Mouse (Mus musculus) MEL (cell line): ENCODE measurements around the gene Tmem143. TPM values are rescaled to one million over a fixed set of nuclear protein-coding genes. Genes with fewer than 3 reads are reported as not detected.

Experiments
- DNase-seq: peaks from one replicate; pipeline ENCODE4 v3.0.0; 2011; ENCODE audit warnings: low read depth, low spot score
- H3K27ac ChIP-seq: 2 replicates; pipeline ENCODE4 v1.5.1; 2012; ENCODE audit warnings: low read depth, mild to moderate bottlenecking, control low read depth, low read length, moderate library complexity; ENCODE audit not compliant: control insufficient read depth
- H3K27me3 ChIP-seq, 2 experiments: fragments of 150-350 bp in 1 of 2; sonication (generic) in 1 of 2; 2 replicates each; pipeline ENCODE4 v1.6.1; 2012; ENCODE audit warnings: low read length in 2 of 2, mild to moderate bottlenecking in 2 of 2, improper control_type of control experiment in 1 of 2, moderate library complexity in 1 of 2; ENCODE audit not compliant: insufficient read depth in 2 of 2, control insufficient read depth in 1 of 2
- H3K36me3 ChIP-seq, 2 experiments: 2 replicates each; pipeline ENCODE4 v1.6.1; 2012 to 2014; ENCODE audit warnings: low read length in 2 of 2, improper control_type of control experiment in 1 of 2, inconsistent platforms in 1 of 2, mild to moderate bottlenecking in 1 of 2; ENCODE audit not compliant: insufficient read depth in 2 of 2, control insufficient read depth in 1 of 2
- H3K4me1 ChIP-seq, 2 experiments: fragments of 150-350 bp in 1 of 2; sonication (generic) in 1 of 2; 2 replicates each; pipeline ENCODE4 v1.6.1; 2012; ENCODE audit warnings: low read length in 2 of 2, improper control_type of control experiment in 1 of 2, mild to moderate bottlenecking in 1 of 2; ENCODE audit not compliant: insufficient read depth in 2 of 2, control insufficient read depth in 1 of 2
- H3K4me3 ChIP-seq, 2 experiments: fragments of 150-350 bp in 1 of 2; sonication (generic) in 1 of 2; 2 replicates each; pipeline ENCODE4 v1.5.1; 2012; ENCODE audit warnings: low read depth in 2 of 2, low read length in 2 of 2, mild to moderate bottlenecking in 2 of 2, moderate library complexity in 2 of 2, control low read depth in 1 of 2, improper control_type of control experiment in 1 of 2; ENCODE audit not compliant: control insufficient read depth in 1 of 2, insufficient read depth in 1 of 2
- H3K79me2 ChIP-seq: 2 replicates; pipeline ENCODE4 v1.6.1; 2012; ENCODE audit warnings: mild to moderate bottlenecking, low read length, moderate library complexity; ENCODE audit not compliant: control insufficient read depth, poor library complexity, insufficient read depth
- H3K9ac ChIP-seq: 2 replicates; pipeline ENCODE4 v1.6.1; 2012; ENCODE audit warnings: low read depth, mild to moderate bottlenecking, control low read depth, low read length, moderate library complexity; ENCODE audit not compliant: control insufficient read depth, poor library complexity, severe bottlenecking
- H3K9me3 ChIP-seq: fragments of 150-350 bp; sonication (generic); replicated peaks from 2 replicates; pipeline ENCODE4 v1.6.1; 2012; ENCODE audit warnings: mild to moderate bottlenecking, low read length, improper control_type of control experiment, moderate library complexity; ENCODE audit not compliant: insufficient read depth
- CHD1 ChIP-seq: IDR thresholded peaks from 2 replicates; pipeline ENCODE4 v1.6.1; 2012; ENCODE audit warnings: low read depth, mild to moderate bottlenecking, inconsistent platforms, low read length, improper control_type of control experiment
- CHD2 ChIP-seq: IDR thresholded peaks from 2 replicates; pipeline ENCODE4 v1.6.1; 2011; ENCODE audit warnings: low read length, improper control_type of control experiment
- CTCF ChIP-seq, 3 experiments: IDR thresholded peaks in 2 of 3; conservative IDR thresholded peaks in 1 of 3; 2 replicates each; pipeline ENCODE4 v1.5.1; 2011 to 2012; ENCODE audit warnings: low read length in 3 of 3, low read depth in 2 of 3, mild to moderate bottlenecking in 2 of 3, improper control_type of control experiment in 1 of 3, inconsistent platforms in 1 of 3, mixed read lengths in 1 of 3, moderate library complexity in 1 of 3; ENCODE audit not compliant: control insufficient read depth in 1 of 3, insufficient read depth in 1 of 3, poor library complexity in 1 of 3, severe bottlenecking in 1 of 3
- E2F4 ChIP-seq: IDR thresholded peaks from 2 replicates; pipeline ENCODE4 v1.6.1; 2011; ENCODE audit warnings: low read depth, low read length, improper control_type of control experiment, borderline replicate concordance
- ELF1 ChIP-seq: IDR thresholded peaks from 2 replicates; pipeline ENCODE4 v1.6.1; 2014; ENCODE audit warnings: low read depth, mild to moderate bottlenecking, inconsistent platforms, low read length, improper control_type of control experiment, moderate library complexity
- EP300 ChIP-seq, 2 experiments: IDR thresholded peaks; 2 replicates each; pipeline ENCODE4 v1.6.1; 2011; ENCODE audit warnings: improper control_type of control experiment in 2 of 2, low read length in 2 of 2, low read depth in 1 of 2, mild to moderate bottlenecking in 1 of 2
- ETS1 ChIP-seq: IDR thresholded peaks from 2 replicates; pipeline ENCODE4 v1.6.1; 2012; ENCODE audit warnings: low read depth, mild to moderate bottlenecking, inconsistent platforms, low read length, improper control_type of control experiment, moderate library complexity
- GABPA ChIP-seq: IDR thresholded peaks from 2 replicates; pipeline ENCODE4 v1.6.1; 2012; ENCODE audit warnings: low read depth, mild to moderate bottlenecking, inconsistent platforms, low read length, improper control_type of control experiment, moderate library complexity
- GATA1 ChIP-seq: IDR thresholded peaks from 2 replicates; pipeline ENCODE4 v1.6.1; 2011; ENCODE audit warnings: low read depth, low read length, improper control_type of control experiment
- HCFC1 ChIP-seq: IDR thresholded peaks from 2 replicates; pipeline ENCODE4 v1.6.1; 2012; ENCODE audit warnings: low read depth, mild to moderate bottlenecking, inconsistent platforms, low read length, improper control_type of control experiment, moderate library complexity
- JUND ChIP-seq: IDR thresholded peaks from 2 replicates; pipeline ENCODE4 v1.6.1; 2011; ENCODE audit warnings: low read depth, mild to moderate bottlenecking, improper control_type of control experiment, low read length
- KAT2A ChIP-seq: conservative IDR thresholded peaks from 2 replicates; pipeline ENCODE4 v1.6.1; 2012; ENCODE audit warnings: low read depth, low read length, improper control_type of control experiment, inconsistent platforms
- MAFK ChIP-seq: IDR thresholded peaks from 2 replicates; pipeline ENCODE4 v1.6.1; 2011; ENCODE audit warnings: low read depth, mild to moderate bottlenecking, low read length, improper control_type of control experiment, borderline replicate concordance
- MAX ChIP-seq: IDR thresholded peaks from 2 replicates; pipeline ENCODE4 v1.6.1; 2011; ENCODE audit warnings: low read length, improper control_type of control experiment
- MAZ ChIP-seq: IDR thresholded peaks from 2 replicates; pipeline ENCODE4 v1.6.1; 2012; ENCODE audit warnings: low read depth, mild to moderate bottlenecking, inconsistent platforms, low read length, improper control_type of control experiment
- MEF2A ChIP-seq: IDR thresholded peaks from 2 replicates; pipeline ENCODE4 v1.6.1; 2014; ENCODE audit warnings: low read depth, mild to moderate bottlenecking, inconsistent platforms, low read length, improper control_type of control experiment; ENCODE audit not compliant: poor library complexity, insufficient replicate concordance, severe bottlenecking; ENCODE audit errors: extremely low read depth
- MXI1 ChIP-seq: IDR thresholded peaks from 2 replicates; pipeline ENCODE4 v1.6.1; 2011; ENCODE audit warnings: mild to moderate bottlenecking, low read depth, low read length, improper control_type of control experiment
- MYB ChIP-seq: IDR thresholded peaks from 2 replicates; pipeline ENCODE4 v1.6.1; 2011; ENCODE audit warnings: mild to moderate bottlenecking, low read depth, low read length, improper control_type of control experiment
- MYC ChIP-seq: IDR thresholded peaks from 2 replicates; pipeline ENCODE4 v1.6.1; 2011; ENCODE audit warnings: low read depth, mild to moderate bottlenecking, low read length, improper control_type of control experiment, moderate library complexity
- NELFE ChIP-seq: IDR thresholded peaks from 2 replicates; pipeline ENCODE4 v1.6.1; 2011; ENCODE audit warnings: low read depth, low read length, improper control_type of control experiment
- NRF1 ChIP-seq: IDR thresholded peaks from 2 replicates; pipeline ENCODE4 v1.6.1; 2014; ENCODE audit warnings: low read depth, mild to moderate bottlenecking, inconsistent platforms, low read length, improper control_type of control experiment, moderate library complexity; ENCODE audit not compliant: poor library complexity, insufficient read depth, severe bottlenecking
- POLR2A ChIP-seq, 2 experiments: IDR thresholded peaks; 2 replicates each; pipeline ENCODE4 v1.6.1; 2011 to 2012; ENCODE audit warnings: low read length in 2 of 2, mild to moderate bottlenecking in 2 of 2, control low read depth in 1 of 2, improper control_type of control experiment in 1 of 2, low read depth in 1 of 2, moderate library complexity in 1 of 2; ENCODE audit not compliant: control insufficient read depth in 1 of 2, insufficient read depth in 1 of 2, poor library complexity in 1 of 2
- POLR2AphosphoS2 ChIP-seq: IDR thresholded peaks from 2 replicates; pipeline ENCODE4 v1.6.1; 2011; ENCODE audit warnings: low read length, improper control_type of control experiment
- POLR2AphosphoS5 ChIP-seq: IDR thresholded peaks from 2 replicates; pipeline ENCODE4 v1.6.1; 2012; ENCODE audit warnings: low read depth, borderline replicate concordance, mild to moderate bottlenecking, inconsistent platforms, low read length, moderate library complexity, mixed read lengths
- RAD21 ChIP-seq: IDR thresholded peaks from 2 replicates; pipeline ENCODE4 v1.6.1; 2011; ENCODE audit warnings: mild to moderate bottlenecking, low read depth, low read length, improper control_type of control experiment
- RCOR1 ChIP-seq: IDR thresholded peaks from 2 replicates; pipeline ENCODE4 v1.6.1; 2012; ENCODE audit warnings: low read depth, mild to moderate bottlenecking, inconsistent platforms, low read length, improper control_type of control experiment
- SIN3A ChIP-seq: IDR thresholded peaks from 2 replicates; pipeline ENCODE4 v1.6.1; 2012; ENCODE audit warnings: low read length, improper control_type of control experiment, inconsistent platforms
- SMC3 ChIP-seq: IDR thresholded peaks from 2 replicates; pipeline ENCODE4 v1.6.1; 2011; ENCODE audit warnings: low read depth, low read length, improper control_type of control experiment
- TAL1 ChIP-seq: IDR thresholded peaks from 2 replicates; pipeline ENCODE4 v1.6.1; 2012; ENCODE audit warnings: mild to moderate bottlenecking, inconsistent platforms, low read length, moderate library complexity, mixed read lengths
- TCF12 ChIP-seq: IDR thresholded peaks from 2 replicates; pipeline ENCODE4 v1.6.1; 2014; ENCODE audit warnings: low read depth, mild to moderate bottlenecking, inconsistent platforms, low read length, improper control_type of control experiment, moderate library complexity
- UBTF ChIP-seq: IDR thresholded peaks from 2 replicates; pipeline ENCODE4 v1.6.1; 2012; ENCODE audit warnings: low read depth, mild to moderate bottlenecking, inconsistent platforms, low read length, improper control_type of control experiment, moderate library complexity, borderline replicate concordance; ENCODE audit not compliant: insufficient read depth
- USF1 ChIP-seq: IDR thresholded peaks from 2 replicates; pipeline ENCODE4 v1.6.1; 2014; ENCODE audit warnings: low read depth, mild to moderate bottlenecking, inconsistent platforms, low read length, improper control_type of control experiment, moderate library complexity
- USF2 ChIP-seq, 2 experiments: IDR thresholded peaks; 2 replicates each; pipeline ENCODE4 v1.6.1; 2011 to 2012; ENCODE audit warnings: improper control_type of control experiment in 2 of 2, low read length in 2 of 2, borderline replicate concordance in 1 of 2, inconsistent platforms in 1 of 2, low read depth in 1 of 2, mild to moderate bottlenecking in 1 of 2; ENCODE audit not compliant: insufficient read depth in 1 of 2
- ZC3H11A ChIP-seq: IDR thresholded peaks from 2 replicates; pipeline ENCODE4 v1.6.1; 2012; ENCODE audit warnings: low read depth, mild to moderate bottlenecking, inconsistent platforms, low read length, improper control_type of control experiment
- ZKSCAN1 ChIP-seq: IDR thresholded peaks from 2 replicates; pipeline ENCODE4 v1.6.1; 2012; ENCODE audit warnings: low read depth, mild to moderate bottlenecking, inconsistent platforms, low read length, improper control_type of control experiment, moderate library complexity
- ZMIZ1 ChIP-seq: IDR thresholded peaks from 2 replicates; pipeline ENCODE4 v1.6.1; 2012; ENCODE audit warnings: low read depth, mild to moderate bottlenecking, inconsistent platforms, low read length, improper control_type of control experiment, moderate library complexity
- ZNF384 ChIP-seq: IDR thresholded peaks from 2 replicates; pipeline ENCODE4 v1.6.1; 2012; ENCODE audit warnings: low read depth, mild to moderate bottlenecking, inconsistent platforms, low read length, improper control_type of control experiment
- polyA plus RNA-seq, 2 experiments: library from polyadenylated mRNA; stranded (reverse) in 1 of 2; unstranded in 1 of 2; fragments of >175 nt in 1 of 2; fragments of >200 nt in 1 of 2; gene quantifications; 2 replicates each; pipeline versions ENCODE4 v1.2.1 to v1.2.4; 2012; ENCODE audit warnings: low replicate concordance in 2 of 2, low read depth in 1 of 2; ENCODE audit not compliant: insufficient read length in 2 of 2, insufficient read depth in 1 of 2, missing spikeins in 1 of 2
- total RNA-seq: library from RNA; depleted of rRNA; stranded (reverse); fragments of 300-350 nt; gene quantifications from 2 replicates; pipeline ENCODE4 v1.2.3, GENCODE M21; 2012

Gene Tmem143
- total and polyA plus RNA-seq, 3 experiments, result 10.7 to 20.1 TPM; not detected in 1

DNA sequence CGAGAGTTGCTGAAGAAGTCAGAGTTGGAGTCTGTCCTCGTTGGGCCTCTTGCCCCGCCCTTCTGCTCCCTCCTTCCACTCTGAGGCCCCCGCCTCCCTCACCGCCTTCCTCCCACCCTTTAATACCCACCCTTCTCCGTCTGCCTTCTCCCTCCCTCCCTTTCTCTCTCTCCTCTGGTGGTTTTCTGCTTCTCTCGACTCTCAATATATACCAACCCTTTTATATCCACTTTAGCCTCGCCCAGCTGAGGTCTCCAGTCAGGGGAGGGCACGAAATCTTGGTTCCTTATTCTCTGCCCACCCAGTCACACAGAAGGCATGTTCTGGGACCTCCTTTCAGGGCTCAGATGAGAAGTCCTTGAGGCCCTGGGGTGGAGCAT lies 24.5 kb downstream of the Tmem143 start, which contains the start of gene Emp3:
Gene Emp3, minus strand, starts transcription at position 163 of the 380 bp plus-strand sequence.
- H3K9ac ChIP-seq, result peak within 1 kb of the TSS; percentile 77
- TF ChIP-seq MEF2A (no peak), JUND (no peak), ELF1 (no peak), TAL1 (no peak), KAT2A (no peak), E2F4 (no peak), CTCF (IDR thresholded peaks at IDR 0.05 in 2 of 3, conservative IDR thresholded peaks at IDR 0.05 in 1 of 3; ENCODE audit: control insufficient read depth in 1 of 3, insufficient read depth in 1 of 3, low read depth in 2 of 3, low read length in 3 of 3, poor library complexity in 1 of 3, severe bottlenecking in 1 of 3) (no peak), ZKSCAN1 (no peak), USF2 (IDR thresholded peaks at IDR 0.05; ENCODE audit: borderline replicate concordance in 1 of 2, insufficient read depth in 1 of 2, low read depth in 1 of 2, low read length in 2 of 2) (no peak), MAX (0 out of 2 replicates have a peak, but pooled peaks have one; percentile 19), ZNF384 (no peak), NELFE (peak; percentile 54; the same call in 1 of the 2 replicates), NRF1 (0 out of 2 replicates have a peak, but pooled peaks have one; percentile 7), GABPA (no peak), MYB (no peak), RAD21 (no peak), ZMIZ1 (peak; percentile 63; the same call in 1 of the 2 replicates), RCOR1 (no peak), CHD2 (no peak), UBTF (no peak), HCFC1 (peak; percentile 48), CHD1 (no peak), GATA1 (no peak), POLR2AphosphoS5 (no peak), POLR2AphosphoS2 (no peak), USF1 (no peak), EP300 (IDR thresholded peaks at IDR 0.05; ENCODE audit: low read depth in 1 of 2, low read length in 2 of 2) (peak in 1 of 2 experiments; percentile 3; a peak in 1 of 4 replicates), ETS1 (peak; percentile 51; the same call in 1 of the 2 replicates), ZC3H11A (no peak), TCF12 (no peak), MAFK (no peak), MXI1 (peak; percentile 54; the same call in 1 of the 2 replicates), MYC (no peak), SMC3 (no peak), SIN3A (peak; percentile 79), MAZ (peak; percentile 95), POLR2A (IDR thresholded peaks at IDR 0.05; ENCODE audit: control insufficient read depth in 1 of 2, insufficient read depth in 1 of 2, low read depth in 1 of 2, low read length in 2 of 2, poor library complexity in 1 of 2) (peak in 1 of 2 experiments; percentile 74; a peak in 2 of 4 replicates)

More for the DNA sequence above, 24.5 kb downstream of the Tmem143 start, which contains the start of gene Emp3:
- Histone ChIP-seq H3K27ac (peak within 1 kb of the TSS; percentile 89), H3K27me3 (no peaks in the 10 kb centered on the region), H3K36me3 (peaks cover 0 to 13% of the 10 kb centered on the region in 2 experiments; a peak in 2 of 4 replicates), H3K9me3 (no peaks in the 10 kb centered on the region), H3K79me2 (peaks cover 3% of the 10 kb centered on the region; the same call in 1 of the 2 replicates), H3K4me1 (peaks cover 8 to 19% of the 10 kb centered on the region in 2 experiments), H3K4me3 (peak within 1 kb of the TSS; percentile 63 to 64)
- DNase-seq, result peak; percentile 89
